Mouse (Mus musculus) adrenal gland, postnatal 14 days (tissue): ENCODE data around the gene Cmtm5. TPM values are rescaled to one million over a fixed set of nuclear protein-coding genes. Genes with fewer than 3 reads are reported as not detected.
"Not testable (repeated sequence)": the region's sequence is repeated elsewhere in the genome, so short reads cannot be mapped to it uniquely, and the experiment has no call there.

Source experiments
- DNase-seq: peaks from one replicate; pipeline ENCODE4 v3.0.0; 2021; ENCODE audit warnings: mixed read lengths
- microRNA-seq, 2 experiments: library from miRNA; unstranded; fragments of <30 nt; microRNA quantifications; one replicate each; pipeline ENCODE4 v1.2.0; 2021
- total RNA-seq: library from RNA; stranded (reverse); gene quantifications from 2 replicates; pipeline ENCODE4 v1.2.3, GENCODE M21; 2021

Cmtm5 gene
- total RNA-seq, 1 experiment from 2014 or later = 1.6 TPM

DNA sequence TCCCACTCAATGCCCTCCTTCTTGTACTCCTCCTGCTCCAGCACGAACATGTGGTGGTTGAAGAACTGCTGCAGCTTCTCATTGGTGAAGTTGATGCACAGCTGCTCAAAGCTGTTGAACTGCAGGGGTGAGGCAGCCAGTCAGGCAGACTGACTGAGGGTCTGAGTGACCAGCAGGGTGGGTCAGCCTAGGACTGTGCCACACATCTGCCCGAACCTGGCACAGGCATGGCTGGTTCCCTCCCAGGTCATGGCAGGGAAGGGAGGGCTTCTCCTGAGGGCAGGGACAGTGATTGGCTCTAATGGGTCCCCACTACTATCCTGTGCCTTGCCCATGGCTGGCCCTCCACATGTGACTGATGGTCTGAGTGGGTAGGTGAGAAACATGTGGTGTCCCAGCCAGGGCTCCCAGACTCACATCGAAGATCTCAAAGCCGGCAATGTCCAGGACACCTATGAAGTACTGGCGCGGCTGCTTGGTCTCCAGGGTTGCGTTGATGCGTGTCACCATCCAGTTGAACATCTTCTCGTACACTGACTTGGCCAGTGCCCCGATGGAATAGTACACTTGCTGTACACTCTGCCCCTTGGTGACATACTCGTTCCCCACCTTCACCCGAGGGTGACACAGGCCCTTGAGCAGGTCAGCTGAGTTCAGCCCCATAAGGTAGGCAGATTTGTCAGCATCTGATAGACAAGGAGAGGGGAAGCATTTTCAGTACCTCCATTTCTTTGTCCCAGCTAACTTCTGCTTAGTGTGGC, 24.0 kb downstream of the Cmtm5 start:
- not testable (repeated sequence) for DNase-seq

DNA sequence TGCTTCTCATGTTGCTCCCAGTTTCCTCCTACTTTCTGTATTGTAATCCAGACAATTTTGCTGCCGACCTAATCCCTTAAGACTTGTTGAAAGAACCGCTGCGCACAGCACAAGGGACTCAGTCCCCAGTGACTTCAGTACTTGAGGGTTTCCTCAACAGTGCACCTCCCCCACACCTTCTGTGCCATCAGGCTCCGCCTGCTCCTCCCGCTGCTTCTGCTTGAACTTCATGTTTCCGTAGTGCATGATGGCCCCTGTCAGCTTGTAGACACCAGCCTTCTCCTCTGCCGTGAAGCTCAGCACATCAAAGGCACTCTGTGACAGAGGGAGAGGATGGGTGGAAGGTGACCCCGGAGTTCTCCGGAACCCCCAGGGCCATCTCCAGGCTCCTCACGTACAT, 24.7 kb downstream of the Cmtm5 start:
- DNase-seq = no peak

- DNase-seq = no peak
Measured at GRCm38 (mm10) chr14:54961487-54961886, 25.4 kb downstream of the Cmtm5 start.

- no peak for DNase-seq
Measured at GRCm38 (mm10) chr14:54962714-54963113, 26.7 kb downstream of the Cmtm5 start.

DNA sequence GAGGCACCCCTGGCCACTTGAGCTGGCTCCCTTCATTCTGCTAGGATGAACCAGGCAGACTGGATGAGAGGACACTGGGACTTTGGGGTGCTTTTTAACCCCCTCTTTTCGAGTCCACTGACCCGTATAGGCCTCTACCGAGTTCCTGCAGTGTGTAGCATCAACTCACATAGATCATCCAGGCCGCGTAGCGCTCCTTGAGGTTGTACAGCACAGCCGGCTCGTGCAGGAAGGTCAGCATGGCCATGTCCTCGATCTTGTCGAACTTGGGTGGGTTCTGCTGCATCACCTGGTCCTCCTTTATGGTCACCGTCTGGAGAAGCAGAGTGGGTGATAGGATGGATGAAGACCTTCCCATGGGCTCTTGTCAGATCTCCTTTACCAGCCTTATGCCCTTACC, 27.7 kb downstream of the Cmtm5 start:
- no peak for DNase-seq

DNA sequence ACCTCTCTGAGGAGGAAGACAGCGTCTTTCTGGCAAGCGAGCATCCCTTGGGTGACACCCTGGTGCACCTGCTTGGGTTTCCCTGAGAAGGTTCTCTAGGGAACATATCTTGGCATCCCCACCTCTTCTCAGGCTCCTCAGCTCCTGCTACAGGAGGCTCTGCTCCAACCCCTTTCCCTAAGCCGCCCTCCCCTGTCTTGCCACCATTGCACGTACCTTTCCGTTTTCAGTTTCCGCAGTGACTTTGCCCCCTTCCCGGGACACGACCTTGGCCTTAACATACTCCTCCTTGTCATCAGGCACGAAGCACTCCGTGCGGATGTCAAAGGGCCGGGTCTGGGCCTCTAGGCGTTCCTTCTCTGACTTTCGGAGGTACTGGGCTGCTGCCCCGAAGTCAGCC, 29.0 kb downstream of the Cmtm5 start:
- no peak for DNase-seq

DNA sequence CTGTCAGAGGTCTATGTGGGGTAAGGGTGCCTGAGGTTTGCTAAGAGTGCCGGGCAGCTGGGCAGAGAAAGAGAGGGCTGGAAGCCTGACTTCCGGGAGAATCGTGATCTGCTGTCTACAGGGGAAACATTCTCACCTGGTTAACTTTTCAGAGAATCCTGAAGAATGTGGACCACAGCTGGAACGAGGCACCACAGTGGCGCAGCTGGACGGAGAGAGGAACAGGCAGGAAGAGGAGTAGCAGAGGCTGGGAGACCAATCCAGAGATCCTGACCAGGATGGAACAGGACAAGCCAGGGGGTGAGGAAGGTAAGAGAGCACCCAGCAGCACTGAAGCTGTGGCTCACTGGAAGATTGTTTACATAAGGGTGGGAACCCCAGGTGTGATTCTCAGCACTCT, 29.6 kb downstream of the Cmtm5 start:
- no peak for DNase-seq

DNA sequence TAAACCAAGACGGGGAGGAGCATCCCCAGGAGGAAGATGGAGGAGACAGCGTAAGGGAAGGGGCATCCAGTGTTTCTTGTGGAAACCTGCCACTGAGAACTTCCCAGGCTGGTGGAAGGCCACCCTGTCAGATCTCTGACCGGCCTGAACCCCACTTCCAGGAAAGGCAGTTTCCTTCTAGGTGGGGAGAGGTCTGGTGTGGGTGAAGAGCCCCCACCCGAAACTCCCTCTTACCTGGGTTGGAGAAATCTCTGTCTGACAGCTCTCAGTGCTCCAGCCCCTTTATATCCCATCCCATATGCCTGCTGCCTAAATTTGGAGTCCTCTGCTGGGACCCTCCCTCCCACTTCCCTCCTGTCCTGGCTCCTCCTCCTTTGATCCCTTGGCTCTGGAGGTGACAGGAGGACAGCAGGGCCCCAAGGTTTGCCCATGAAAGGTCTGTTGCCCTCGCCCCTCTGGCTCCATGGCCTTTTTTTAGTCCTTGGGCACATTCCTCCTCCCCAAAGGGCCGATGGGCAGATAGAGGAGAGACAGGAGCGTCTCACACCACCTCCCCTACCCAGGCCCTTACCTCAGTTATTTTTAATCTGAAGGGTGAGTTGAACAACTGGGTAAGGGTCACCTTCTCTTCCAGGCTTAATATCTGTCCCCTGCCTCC, 30.4 kb downstream of the Cmtm5 start, which contains the start of gene Myh6:
Gene Myh6, minus strand, starts transcription at position 608 of the 658 bp plus-strand sequence.
- DNase-seq = no peak

DNA sequence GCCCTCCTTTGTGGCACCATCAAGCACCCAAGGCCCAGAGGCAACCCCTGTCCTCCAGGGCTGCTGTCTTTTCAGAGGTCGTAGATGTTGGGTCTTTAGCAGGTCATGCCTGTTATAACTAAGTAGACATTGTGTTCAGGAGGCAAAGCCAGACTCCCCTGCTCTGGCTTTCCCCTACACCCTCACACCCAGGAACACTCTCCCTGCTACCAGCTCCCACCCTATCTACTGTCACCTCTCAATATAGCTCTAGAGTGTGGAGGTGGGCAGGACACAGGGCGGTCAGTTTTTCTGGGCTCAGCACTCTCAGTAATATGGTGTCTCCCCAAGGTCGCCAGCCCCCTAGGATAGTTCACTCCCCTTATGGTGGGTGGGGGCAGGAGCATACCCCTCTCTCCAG, 31.8 kb downstream of the Cmtm5 start:
- DNase-seq = no peak

GRCm38 (mm10) chr14:54968344-54968743, 32.3 kb downstream of the Cmtm5 start:
- no peak for DNase-seq

GRCm38 (mm10) chr14:54972786-54973185, 36.7 kb downstream of the Cmtm5 start:
- not testable (repeated sequence) for DNase-seq

GRCm38 (mm10) chr14:54974068-54974791, 38.2 kb downstream of the Cmtm5 start:
- peak; percentile 1 for DNase-seq

GRCm38 (mm10) chr14:54976633-54977032, 40.6 kb downstream of the Cmtm5 start, which contains the start of gene Gm17428:
Gene Gm17428, plus strand, starts transcription at chr14:54976933.
- DNase-seq = no peak

GRCm38 (mm10) chr14:54978664-54979063, 42.6 kb downstream of the Cmtm5 start:
- DNase-seq = no peak

- DNase-seq = no peak
Measured at GRCm38 (mm10) chr14:54981934-54982333, 45.9 kb downstream of the Cmtm5 start.

DNA sequence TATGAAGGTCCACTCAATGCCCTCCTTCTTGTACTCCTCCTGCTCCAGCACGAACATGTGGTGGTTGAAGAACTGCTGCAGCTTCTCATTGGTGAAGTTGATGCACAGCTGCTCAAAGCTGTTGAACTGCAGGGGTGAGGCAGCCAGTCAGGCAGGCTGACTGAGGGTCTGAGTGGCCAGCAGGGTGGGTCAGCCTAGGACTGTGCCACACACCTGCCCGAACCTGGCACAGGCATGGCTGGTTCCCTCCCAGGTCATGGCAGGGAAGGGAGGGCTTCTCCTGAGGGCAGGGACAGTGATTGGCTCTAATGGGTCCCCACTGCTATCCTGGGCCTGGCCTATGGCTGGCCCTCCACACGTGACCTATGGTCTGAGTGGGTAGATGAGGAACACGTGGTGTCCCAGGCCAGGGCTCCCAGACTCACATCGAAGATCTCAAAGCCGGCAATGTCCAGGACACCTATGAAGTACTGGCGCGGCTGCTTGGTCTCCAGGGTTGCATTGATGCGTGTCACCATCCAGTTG, 52.4 kb downstream of the Cmtm5 start:
- not testable (repeated sequence) for DNase-seq

Small RNAs within 50 kb of the gene (microRNA-seq; reads per million reads assigned to microRNA genes)
- gene Mir208a (0.38 to 0.43 reads per million in 2 experiments), gene Mir208b (0.85 to 12.2 reads per million in 2 experiments)

Other genes starting within 250 kb of the Cmtm5 start
- gene Acin1, start 249.3 kb upstream of the Cmtm5 start, total RNA-seq = 168 and 193 TPM in 2 replicates
- gene Gm29776, start 237.4 kb upstream of the Cmtm5 start, total RNA-seq = not detected in 2 replicates
- gene Cebpe, start 224.1 kb upstream of the Cmtm5 start, total RNA-seq = not detected in 2 replicates
- gene Slc7a8, start 154.3 kb upstream of the Cmtm5 start, total RNA-seq = 46.1 and 51.5 TPM in 2 replicates
- gene Rnf212b, start 122.1 kb upstream of the Cmtm5 start, total RNA-seq = 0.38 TPM in 1 of 2 replicates, not detected in the other
- gene Homez, start 65.3 kb upstream of the Cmtm5 start, total RNA-seq = 9.6 and 10.9 TPM in 2 replicates
- 14.0 and 15.9 TPM in 2 replicates for gene Ppp1r3e, start 58.7 kb upstream of the Cmtm5 start, total RNA-seq
- gene Bcl2l2, start 52.9 kb upstream of the Cmtm5 start, total RNA-seq = 43.5 and 51.9 TPM in 2 replicates
- 1.7 and 7.0 TPM in 2 replicates for gene Gm20521, start 52.8 kb upstream of the Cmtm5 start, total RNA-seq
- 154 and 191 TPM in 2 replicates for gene Pabpn1, start 43.8 kb upstream of the Cmtm5 start, total RNA-seq
- gene Slc22a17, start 23.1 kb upstream of the Cmtm5 start, total RNA-seq = 30.7 and 32.9 TPM in 2 replicates
- gene Efs, start 10.1 kb upstream of the Cmtm5 start, total RNA-seq = 3.1 and 6.2 TPM in 2 replicates
- gene Il25, start 3.6 kb upstream of the Cmtm5 start, total RNA-seq = not detected in 2 replicates
- gene Myh6, start 30.7 kb downstream of the Cmtm5 start, total RNA-seq = 0.22 TPM in 1 of 2 replicates, not detected in the other
- not detected in 2 replicates for gene Gm17428, start 40.7 kb downstream of the Cmtm5 start, total RNA-seq
- 0.11 TPM in 1 of 2 replicates, not detected in the other for gene Myh7, start 58.4 kb downstream of the Cmtm5 start, total RNA-seq
- gene Ngdn, start 79.2 kb downstream of the Cmtm5 start, total RNA-seq = 34.5 and 39.2 TPM in 2 replicates
- 7.3 and 9.8 TPM in 2 replicates for gene Zfhx2, start 156.1 kb downstream of the Cmtm5 start, total RNA-seq
- 11.3 and 15.8 TPM in 2 replicates for gene Thtpa, start 158.5 kb downstream of the Cmtm5 start, total RNA-seq
- 26.6 and 36.1 TPM in 2 replicates for gene Ap1g2, start 170.3 kb downstream of the Cmtm5 start, total RNA-seq
- 3.3 and 5.9 TPM in 2 replicates for gene Jph4, start 180.7 kb downstream of the Cmtm5 start, total RNA-seq